Mouse (Mus musculus) limb, embryonic 13.5 days (tissue): ENCODE data around the gene Galp. TPM values are rescaled to one million over a fixed set of nuclear protein-coding genes. Genes with fewer than 3 reads are reported as not detected.

Experiments used
- ATAC-seq: fragments of 200-750 bp; cut with Nextera tagmentation; 2 replicates; pipeline ENCODE4 v1.8.0; 2017; ENCODE audit warnings: low read depth, moderate number of reproducible peaks, moderate TSS enrichment; ENCODE audit not compliant: low FRiP score
- H3K27ac ChIP-seq: fragments of 300-500 bp; sonication (generic); 2 replicates; pipeline ENCODE4 v1.5.1; 2015; ENCODE audit warnings: inconsistent platforms, mild to moderate bottlenecking, moderate library complexity
- H3K27me3 ChIP-seq: fragments of 300-500 bp; sonication (generic); 2 replicates; pipeline ENCODE4 v1.6.1; 2015; ENCODE audit warnings: mild to moderate bottlenecking, inconsistent platforms
- H3K36me3 ChIP-seq: fragments of 300-500 bp; sonication (generic); 2 replicates; pipeline ENCODE4 v1.6.1; 2015; ENCODE audit warnings: inconsistent platforms, mild to moderate bottlenecking, moderate library complexity
- H3K4me1 ChIP-seq: fragments of 300-500 bp; sonication (generic); 2 replicates; pipeline ENCODE4 v1.6.1; 2015; ENCODE audit warnings: inconsistent platforms
- H3K4me2 ChIP-seq: fragments of 300-500 bp; sonication (generic); replicated peaks from 2 replicates; pipeline ENCODE4 v1.6.1; 2015; ENCODE audit warnings: inconsistent platforms, mild to moderate bottlenecking, moderate library complexity
- H3K4me3 ChIP-seq: fragments of 300-500 bp; sonication (generic); 2 replicates; pipeline ENCODE4 v1.5.1; 2015; ENCODE audit warnings: moderate library complexity, mild to moderate bottlenecking, inconsistent platforms
- H3K9ac ChIP-seq: fragments of 300-500 bp; sonication (generic); 2 replicates; pipeline ENCODE4 v1.6.1; 2015; ENCODE audit warnings: mild to moderate bottlenecking, inconsistent platforms
- H3K9me3 ChIP-seq: fragments of 300-500 bp; sonication (generic); 2 replicates; pipeline ENCODE4 v1.6.1; 2016; ENCODE audit warnings: inconsistent platforms
- WGBS: fragments of 180-500 bp; shearing (Covaris S2); methylation state at CpG from one replicate; pipeline ENCODE4 v1.1.7; 2015; 5-methylcytosine and 5-hydroxymethylcytosine counted together
- polyA plus RNA-seq: library from polyadenylated mRNA; unstranded; fragments of >200 nt; fragmentation: Nextera tagmentation; extraction: Ambion mirVana; gene quantifications from 2 replicates; pipeline ENCODE4 v1.2.1, GENCODE M21; 2015

The Galp gene
- polyA plus RNA-seq, 1 experiment from 2014 or later = not detected

DNA sequence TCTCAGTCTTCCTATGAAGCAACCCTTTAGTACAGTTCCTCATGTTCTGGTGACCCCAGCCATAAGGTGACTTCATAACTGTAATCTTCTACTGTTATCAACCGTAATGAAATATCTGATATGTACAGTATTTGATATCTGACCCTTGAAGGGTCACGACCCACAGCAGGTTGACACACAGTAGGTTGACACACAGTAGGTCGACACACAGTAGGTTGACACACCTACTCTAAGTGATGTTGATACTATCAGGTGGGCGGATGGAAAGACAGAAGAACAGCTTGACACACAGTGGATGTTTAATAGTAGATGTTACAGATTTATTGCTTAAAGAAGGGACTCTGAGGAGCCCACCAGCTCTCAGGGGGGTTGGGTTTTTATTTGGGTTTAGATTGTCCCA is 66.1 kb downstream of the Galp start:
- Histone ChIP-seq H3K4me3 (no peak overlapping the region), H3K9me3 (0 out of 2 replicates have a peak, but pooled peaks cover 3% of the 10 kb centered on the region), H3K4me2 (no peak overlapping the region), H3K9ac (no peak overlapping the region), H3K27ac (no peak overlapping the region), H3K36me3 (no peaks in the 10 kb centered on the region), H3K4me1 (no peaks in the 10 kb centered on the region), H3K27me3 (no peaks in the 10 kb centered on the region)
- ATAC-seq = no peak
- 83% methylated on average over 4 of the region's 4 CpGs for WGBS

DNA sequence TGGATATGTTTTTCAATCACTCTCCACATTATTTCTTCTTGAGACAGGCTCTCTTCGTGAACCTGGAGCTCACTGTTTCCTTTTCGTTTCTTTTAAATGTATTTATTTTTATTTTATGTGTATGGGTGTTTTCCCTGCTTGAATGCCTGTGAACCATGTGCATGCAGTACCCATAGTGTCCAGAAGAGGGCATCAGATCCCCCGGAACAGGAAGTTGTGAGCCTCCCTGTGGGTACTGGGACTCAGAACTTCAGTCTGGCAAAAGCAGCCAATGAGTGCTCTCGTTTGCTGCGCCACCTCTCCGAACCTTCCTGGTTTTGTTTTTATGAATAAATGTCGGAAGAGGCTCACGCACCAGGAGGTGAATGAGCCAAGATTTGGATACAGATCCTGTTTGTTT is 68.8 kb downstream of the Galp start:
- Histone ChIP-seq H3K4me2 (no peak overlapping the region), H3K27me3 (no peaks in the 10 kb centered on the region), H3K27ac (no peak overlapping the region), H3K9me3 (0 out of 2 replicates have a peak, but pooled peaks cover 3% of the 10 kb centered on the region), H3K36me3 (no peaks in the 10 kb centered on the region), H3K4me3 (no peak overlapping the region), H3K9ac (no peak overlapping the region), H3K4me1 (no peaks in the 10 kb centered on the region)
- ATAC-seq = no peak
- WGBS = 63% methylated on average over 8 of the region's 8 CpGs

Other genes with a start within 250 kb of the Galp start
- gene Vmn1r65, start 186.1 kb upstream of the Galp start, polyA plus RNA-seq = not detected in 2 replicates
- not detected in 2 replicates for gene Nlrp4c, start 151.9 kb upstream of the Galp start, polyA plus RNA-seq
- gene Zfp787, start 41.1 kb upstream of the Galp start, polyA plus RNA-seq = 24.2 and 24.4 TPM in 2 replicates
- 74.0 and 75.9 TPM in 2 replicates for gene Zfp444, start 24.9 kb upstream of the Galp start, polyA plus RNA-seq
- not detected in 2 replicates for gene Zscan5b, start 25.2 kb downstream of the Galp start, polyA plus RNA-seq
- gene Epp13, start 55.6 kb downstream of the Galp start, polyA plus RNA-seq = not detected in 2 replicates
- gene Zfp667, start 89.5 kb downstream of the Galp start, polyA plus RNA-seq = 10.0 and 11.9 TPM in 2 replicates
- gene Zfp583, start 134.2 kb downstream of the Galp start, polyA plus RNA-seq = 9.3 and 9.6 TPM in 2 replicates
- 3.2 and 3.3 TPM in 2 replicates for gene Gm3854, start 146.7 kb downstream of the Galp start, polyA plus RNA-seq
- 2.7 and 3.7 TPM in 2 replicates for gene Zfp78, start 166.2 kb downstream of the Galp start, polyA plus RNA-seq
- 11.8 and 12.5 TPM in 2 replicates for gene Zfp28, start 186.2 kb downstream of the Galp start, polyA plus RNA-seq
- gene Smim17, start 201.6 kb downstream of the Galp start, polyA plus RNA-seq = 0.41 TPM in 1 of 2 replicates, not detected in the other
- gene Gm20715, start 213.2 kb downstream of the Galp start, polyA plus RNA-seq = not detected in 2 replicates
- gene Olfr1344, start 241.6 kb downstream of the Galp start, polyA plus RNA-seq = not detected in 2 replicates